Mouse (Mus musculus): ENCODE measurements around the gene Acsf3.

Acsf3 gene

GRCm38 (mm10) chr8:122761109-122761508 lies 14.2 kb upstream of the Acsf3 start:
- DNase-seq (ENCODE audit: low spot score) = no peak

GRCm38 (mm10) chr8:122762731-122763266 lies 12.5 kb upstream of the Acsf3 start:
- no peak for DNase-seq (ENCODE audit: low spot score)

GRCm38 (mm10) chr8:122763267-122763738 lies 12.0 kb upstream of the Acsf3 start:
- no peak for DNase-seq (ENCODE audit: low spot score)

- DNase-seq (ENCODE audit: low spot score) = no peak
Measured at GRCm38 (mm10) chr8:122764790-122765474, 10.4 kb upstream of the Acsf3 start.

- DNase-seq (ENCODE audit: low spot score) = no peak
Measured at GRCm38 (mm10) chr8:122766189-122766588, 9.1 kb upstream of the Acsf3 start.

- DNase-seq (ENCODE audit: low spot score) = no peak
Measured at GRCm38 (mm10) chr8:122766647-122767200, 8.6 kb upstream of the Acsf3 start.

- no peak for DNase-seq (ENCODE audit: low spot score)
Measured at GRCm38 (mm10) chr8:122767229-122767628, 8.1 kb upstream of the Acsf3 start.

GRCm38 (mm10) chr8:122769251-122770058 lies 5.8 kb upstream of the Acsf3 start:
- DNase-seq (ENCODE audit: low spot score) = no peak

GRCm38 (mm10) chr8:122772431-122773060 lies 2.7 kb upstream of the Acsf3 start:
- DNase-seq (ENCODE audit: low spot score) = no peak

- no peak for DNase-seq (ENCODE audit: low spot score)
Measured at GRCm38 (mm10) chr8:122777701-122778100, 2.4 kb downstream of the Acsf3 start.

GRCm38 (mm10) chr8:122778703-122779239 lies 3.5 kb downstream of the Acsf3 start:
- no peak for DNase-seq (ENCODE audit: low spot score)

GRCm38 (mm10) chr8:122779255-122779654 lies 4.0 kb downstream of the Acsf3 start:
- DNase-seq (ENCODE audit: low spot score) = no peak

GRCm38 (mm10) chr8:122784756-122785155 lies 9.5 kb downstream of the Acsf3 start:
- DNase-seq (ENCODE audit: low spot score) = no peak

- no peak for DNase-seq (ENCODE audit: low spot score)
Measured at GRCm38 (mm10) chr8:122789796-122790195, 14.5 kb downstream of the Acsf3 start.

GRCm38 (mm10) chr8:122793375-122794174 lies 18.3 kb downstream of the Acsf3 start:
- no peak for DNase-seq (ENCODE audit: low spot score)

GRCm38 (mm10) chr8:122794175-122794454 lies 18.8 kb downstream of the Acsf3 start:
- no peak for DNase-seq (ENCODE audit: low spot score)

- no peak for DNase-seq (ENCODE audit: low spot score)
Measured at GRCm38 (mm10) chr8:122803906-122804761, 28.8 kb downstream of the Acsf3 start.

- DNase-seq (ENCODE audit: low spot score) = no peak
Measured at GRCm38 (mm10) chr8:122805349-122805748, 30.1 kb downstream of the Acsf3 start.

GRCm38 (mm10) chr8:122806956-122807538 lies 31.8 kb downstream of the Acsf3 start:
- no peak for DNase-seq (ENCODE audit: low spot score)

- no peak for DNase-seq (ENCODE audit: low spot score)
Measured at GRCm38 (mm10) chr8:122807907-122808306, 32.6 kb downstream of the Acsf3 start.

Data from ovary, adult 18-20 months (tissue).